Mouse (Mus musculus): Measurements from ENCODE around the gene Cyfip1. TPM values are rescaled to one million over a fixed set of nuclear protein-coding genes. Genes with fewer than 3 reads are reported as not detected.
"Not testable (repeated sequence)": the region's sequence is repeated elsewhere in the genome, so short reads cannot be mapped to it uniquely, and the experiment has no call there.

Cyfip1 gene
- polyA plus RNA-seq, 1 experiment from 2014 or later: 80.7 TPM

- ATAC-seq (ENCODE audit: low FRiP score) (no peak), DNase-seq (ENCODE audit: low spot score) (no peak)
- H3K4me3 ChIP-seq (ENCODE audit: low read depth, low read length): no peak overlapping the region
- H3K4me1 ChIP-seq (replicated peaks; ENCODE audit: control insufficient read depth, insufficient read depth, low read length): no peaks in the 10 kb centered on the region
- H3K9me3 ChIP-seq (ENCODE audit: control insufficient read depth, low read length): no peaks in the 10 kb centered on the region
- 79% methylated on average over 5 of the region's 5 CpGs for WGBS
- no peak overlapping the region for H3K27ac ChIP-seq (ENCODE audit: low read depth, low read length)
- H3K27me3 ChIP-seq (ENCODE audit: control insufficient read depth, insufficient read depth, low read length): no peaks in the 10 kb centered on the region
- peaks cover 10% of the 10 kb centered on the region for H3K36me3 ChIP-seq (ENCODE audit: control insufficient read depth, insufficient read depth, low read length)
- H3K4me2 ChIP-seq (replicated peaks; ENCODE audit: low read depth, low read length): no peak overlapping the region
- H3K9ac ChIP-seq (ENCODE audit: low read depth, low read length): no peak overlapping the region
These were observed 62.2 kb downstream of the Cyfip1 start for GRCm38 (mm10) chr7:55903766-55904165.

GRCm38 (mm10) chr7:55905449-55905848 is 63.9 kb downstream of the Cyfip1 start:
- DNase-seq (ENCODE audit: low spot score) (no peak), ATAC-seq (ENCODE audit: low FRiP score) (no peak)
- Histone ChIP-seq H3K4me1 (replicated peaks; ENCODE audit: control insufficient read depth, insufficient read depth, low read length) (no peaks in the 10 kb centered on the region), H3K4me2 (replicated peaks; ENCODE audit: low read depth, low read length) (no peak overlapping the region), H3K4me3 (ENCODE audit: low read depth, low read length) (no peak overlapping the region), H3K9me3 (ENCODE audit: control insufficient read depth, low read length) (no peaks in the 10 kb centered on the region), H3K27ac (ENCODE audit: low read depth, low read length) (no peak overlapping the region), H3K36me3 (ENCODE audit: control insufficient read depth, insufficient read depth, low read length) (peaks cover 7% of the 10 kb centered on the region; the same call in 1 of the 2 replicates), H3K9ac (ENCODE audit: low read depth, low read length) (no peak overlapping the region), H3K27me3 (ENCODE audit: control insufficient read depth, insufficient read depth, low read length) (no peaks in the 10 kb centered on the region)
- 76% methylated on average over 2 of the region's 2 CpGs for WGBS

- Histone ChIP-seq H3K9ac (ENCODE audit: low read depth, low read length) (no peak overlapping the region), H3K9me3 (ENCODE audit: control insufficient read depth, low read length) (no peaks in the 10 kb centered on the region), H3K4me2 (replicated peaks; ENCODE audit: low read depth, low read length) (no peak overlapping the region), H3K27me3 (ENCODE audit: control insufficient read depth, insufficient read depth, low read length) (no peaks in the 10 kb centered on the region), H3K36me3 (ENCODE audit: control insufficient read depth, insufficient read depth, low read length) (0 out of 2 replicates have a peak, but pooled peaks cover 6% of the 10 kb centered on the region), H3K27ac (ENCODE audit: low read depth, low read length) (no peak overlapping the region), H3K4me3 (ENCODE audit: low read depth, low read length) (no peak overlapping the region), H3K4me1 (replicated peaks; ENCODE audit: control insufficient read depth, insufficient read depth, low read length) (no peaks in the 10 kb centered on the region)
- 91% methylated on average over 1 of the region's 1 CpGs for WGBS
- ATAC-seq (ENCODE audit: low FRiP score) (no peak), DNase-seq (ENCODE audit: low spot score) (no peak)
These were observed 68.0 kb downstream of the Cyfip1 start for GRCm38 (mm10) chr7:55909519-55909918.

- Histone ChIP-seq H3K9ac (ENCODE audit: low read depth, low read length) (no peak overlapping the region), H3K4me1 (replicated peaks; ENCODE audit: control insufficient read depth, insufficient read depth, low read length) (no peaks in the 10 kb centered on the region), H3K4me2 (replicated peaks; ENCODE audit: low read depth, low read length) (no peak overlapping the region), H3K27ac (ENCODE audit: low read depth, low read length) (no peak overlapping the region), H3K4me3 (ENCODE audit: low read depth, low read length) (no peak overlapping the region), H3K27me3 (ENCODE audit: control insufficient read depth, insufficient read depth, low read length) (no peaks in the 10 kb centered on the region), H3K9me3 (ENCODE audit: control insufficient read depth, low read length) (no peaks in the 10 kb centered on the region), H3K36me3 (ENCODE audit: control insufficient read depth, insufficient read depth, low read length) (0 out of 2 replicates have a peak, but pooled peaks cover 8% of the 10 kb centered on the region)
- ATAC-seq (ENCODE audit: low FRiP score) (no peak), DNase-seq (ENCODE audit: low spot score) (no peak)
- WGBS: 82% methylated on average over 2 of the region's 2 CpGs
These were observed 68.8 kb downstream of the Cyfip1 start for GRCm38 (mm10) chr7:55910356-55910755.

GRCm38 (mm10) chr7:55911371-55911770 is 69.8 kb downstream of the Cyfip1 start:
- WGBS: 81% methylated on average over 8 of the region's 8 CpGs

GRCm38 (mm10) chr7:55912118-55912517 is 70.6 kb downstream of the Cyfip1 start:
- H3K27ac ChIP-seq (ENCODE audit: low read depth, low read length): no peak overlapping the region

More at GRCm38 (mm10) chr7:55911371-55911770, 69.8 kb downstream of the Cyfip1 start:
- no peaks in the 10 kb centered on the region for H3K4me1 ChIP-seq (replicated peaks; ENCODE audit: control insufficient read depth, insufficient read depth, low read length)
- DNase-seq (ENCODE audit: low spot score) (no peak), ATAC-seq (ENCODE audit: low FRiP score) (no peak)
- no peak overlapping the region for H3K27ac ChIP-seq (ENCODE audit: low read depth, low read length)
- H3K4me2 ChIP-seq (replicated peaks; ENCODE audit: low read depth, low read length): no peak overlapping the region
- H3K27me3 ChIP-seq (ENCODE audit: control insufficient read depth, insufficient read depth, low read length): no peaks in the 10 kb centered on the region
- no peak overlapping the region for H3K4me3 ChIP-seq (ENCODE audit: low read depth, low read length)
- no peaks in the 10 kb centered on the region for H3K9me3 ChIP-seq (ENCODE audit: control insufficient read depth, low read length)
- no peak overlapping the region for H3K9ac ChIP-seq (ENCODE audit: low read depth, low read length)
- H3K36me3 ChIP-seq (ENCODE audit: control insufficient read depth, insufficient read depth, low read length): 0 out of 2 replicates have a peak, but pooled peaks cover 10% of the 10 kb centered on the region

GRCm38 (mm10) chr7:55918365-55918764 is 76.8 kb downstream of the Cyfip1 start:
- WGBS: 96% methylated on average over 11 of the region's 11 CpGs
- H3K4me1 ChIP-seq (replicated peaks; ENCODE audit: control insufficient read depth, insufficient read depth, low read length); H3K27ac ChIP-seq (ENCODE audit: low read depth, low read length); ATAC-seq (ENCODE audit: low FRiP score); H3K36me3 ChIP-seq (ENCODE audit: control insufficient read depth, insufficient read depth, low read length); DNase-seq (ENCODE audit: low spot score); H3K4me3 ChIP-seq (ENCODE audit: low read depth, low read length); H3K9me3 ChIP-seq (ENCODE audit: control insufficient read depth, low read length); H3K9ac ChIP-seq (ENCODE audit: low read depth, low read length); H3K4me2 ChIP-seq (replicated peaks; ENCODE audit: low read depth, low read length); H3K27me3 ChIP-seq (ENCODE audit: control insufficient read depth, insufficient read depth, low read length): not testable (repeated sequence)

More at GRCm38 (mm10) chr7:55912118-55912517, 70.6 kb downstream of the Cyfip1 start:
- Histone ChIP-seq H3K9ac (ENCODE audit: low read depth, low read length) (no peak overlapping the region), H3K36me3 (ENCODE audit: control insufficient read depth, insufficient read depth, low read length) (0 out of 2 replicates have a peak, but pooled peaks cover 10% of the 10 kb centered on the region), H3K4me2 (replicated peaks; ENCODE audit: low read depth, low read length) (no peak overlapping the region), H3K4me1 (replicated peaks; ENCODE audit: control insufficient read depth, insufficient read depth, low read length) (no peaks in the 10 kb centered on the region), H3K4me3 (ENCODE audit: low read depth, low read length) (no peak overlapping the region), H3K27me3 (ENCODE audit: control insufficient read depth, insufficient read depth, low read length) (no peaks in the 10 kb centered on the region), H3K9me3 (ENCODE audit: control insufficient read depth, low read length) (no peaks in the 10 kb centered on the region)
- WGBS: 94% methylated on average over 5 of the region's 5 CpGs
- no peak for DNase-seq (ENCODE audit: low spot score)
- ATAC-seq (ENCODE audit: low FRiP score): no peak

- Histone ChIP-seq H3K27ac (ENCODE audit: low read depth, low read length) (no peak overlapping the region), H3K4me2 (replicated peaks; ENCODE audit: low read depth, low read length) (no peak overlapping the region), H3K9ac (ENCODE audit: low read depth, low read length) (no peak overlapping the region), H3K4me3 (ENCODE audit: low read depth, low read length) (no peak overlapping the region), H3K27me3 (ENCODE audit: control insufficient read depth, insufficient read depth, low read length) (no peaks in the 10 kb centered on the region), H3K36me3 (ENCODE audit: control insufficient read depth, insufficient read depth, low read length) (no peaks in the 10 kb centered on the region), H3K9me3 (ENCODE audit: control insufficient read depth, low read length) (no peaks in the 10 kb centered on the region), H3K4me1 (replicated peaks; ENCODE audit: control insufficient read depth, insufficient read depth, low read length) (no peaks in the 10 kb centered on the region)
- WGBS: 94% methylated on average over 4 of the region's 4 CpGs
- ATAC-seq (ENCODE audit: low FRiP score) (no peak), DNase-seq (ENCODE audit: low spot score) (no peak)
These were observed 85.7 kb downstream of the Cyfip1 start for GRCm38 (mm10) chr7:55927262-55927661.

GRCm38 (mm10) chr7:55928649-55929048 is 87.1 kb downstream of the Cyfip1 start:
- Histone ChIP-seq H3K4me1 (replicated peaks; ENCODE audit: control insufficient read depth, insufficient read depth, low read length) (no peaks in the 10 kb centered on the region), H3K27ac (ENCODE audit: low read depth, low read length) (no peak overlapping the region), H3K36me3 (ENCODE audit: control insufficient read depth, insufficient read depth, low read length) (no peaks in the 10 kb centered on the region), H3K9ac (ENCODE audit: low read depth, low read length) (no peak overlapping the region), H3K4me3 (ENCODE audit: low read depth, low read length) (no peak overlapping the region), H3K4me2 (replicated peaks; ENCODE audit: low read depth, low read length) (no peak overlapping the region), H3K27me3 (ENCODE audit: control insufficient read depth, insufficient read depth, low read length) (no peaks in the 10 kb centered on the region), H3K9me3 (ENCODE audit: control insufficient read depth, low read length) (no peaks in the 10 kb centered on the region)
- DNase-seq (ENCODE audit: low spot score) (no peak), ATAC-seq (ENCODE audit: low FRiP score) (no peak)
- WGBS: 86% methylated on average over 2 of the region's 2 CpGs
